Mouse (Mus musculus) midbrain, embryonic 15.5 days (tissue): Measurements from ENCODE around the gene Olfr1225. TPM values are rescaled to one million over a fixed set of nuclear protein-coding genes. Genes with fewer than 3 reads are reported as not detected.
"Not testable (repeated sequence)": the region's sequence is repeated elsewhere in the genome, so short reads cannot be mapped to it uniquely, and the experiment has no call there.

Experiments used
- ATAC-seq: fragments of 200-750 bp; cut with Nextera tagmentation; replicated peaks from 2 replicates; pipeline ENCODE4 v1.8.0; 2017; ENCODE audit warnings: moderate TSS enrichment
- H3K27ac ChIP-seq: fragments of 300-500 bp; sonication (generic); 2 replicates; pipeline ENCODE4 v1.5.1; 2015; ENCODE audit warnings: mild to moderate bottlenecking, inconsistent platforms
- H3K27me3 ChIP-seq: fragments of 300-500 bp; sonication (generic); replicated peaks from 2 replicates; pipeline ENCODE4 v1.6.1; 2015; ENCODE audit warnings: inconsistent platforms
- H3K36me3 ChIP-seq: fragments of 300-500 bp; sonication (generic); replicated peaks from 2 replicates; pipeline ENCODE4 v1.6.1; 2015; ENCODE audit warnings: inconsistent platforms
- H3K4me1 ChIP-seq: fragments of 300-500 bp; sonication (generic); 2 replicates; pipeline ENCODE4 v1.6.1; 2015; ENCODE audit warnings: inconsistent platforms
- H3K4me2 ChIP-seq: fragments of 300-500 bp; sonication (generic); 2 replicates; pipeline ENCODE4 v1.6.1; 2015; ENCODE audit warnings: inconsistent platforms, mild to moderate bottlenecking, moderate library complexity
- H3K4me3 ChIP-seq: fragments of 300-500 bp; sonication (generic); 2 replicates; pipeline ENCODE4 v1.5.1; 2015; ENCODE audit warnings: mild to moderate bottlenecking, inconsistent platforms
- H3K9ac ChIP-seq: fragments of 300-500 bp; sonication (generic); 2 replicates; pipeline ENCODE4 v1.6.1; 2015; ENCODE audit warnings: mild to moderate bottlenecking, inconsistent platforms
- H3K9me3 ChIP-seq: fragments of 300-500 bp; sonication (generic); 2 replicates; pipeline ENCODE4 v1.6.1; 2016; ENCODE audit warnings: inconsistent platforms
- WGBS: fragments of 180-500 bp; shearing (Covaris S2); methylation state at CpG from one replicate; pipeline ENCODE4 v1.1.7; 2015; ENCODE audit warnings: mixed read lengths; 5-methylcytosine and 5-hydroxymethylcytosine counted together
- polyA plus RNA-seq: library from polyadenylated mRNA; unstranded; fragments of >200 nt; fragmentation: Nextera tagmentation; extraction: Ambion mirVana; gene quantifications from 2 replicates; pipeline ENCODE4 v1.2.1, GENCODE M21; 2015

Gene Olfr1225
- polyA plus RNA-seq: not detected in 2 replicates

DNA sequence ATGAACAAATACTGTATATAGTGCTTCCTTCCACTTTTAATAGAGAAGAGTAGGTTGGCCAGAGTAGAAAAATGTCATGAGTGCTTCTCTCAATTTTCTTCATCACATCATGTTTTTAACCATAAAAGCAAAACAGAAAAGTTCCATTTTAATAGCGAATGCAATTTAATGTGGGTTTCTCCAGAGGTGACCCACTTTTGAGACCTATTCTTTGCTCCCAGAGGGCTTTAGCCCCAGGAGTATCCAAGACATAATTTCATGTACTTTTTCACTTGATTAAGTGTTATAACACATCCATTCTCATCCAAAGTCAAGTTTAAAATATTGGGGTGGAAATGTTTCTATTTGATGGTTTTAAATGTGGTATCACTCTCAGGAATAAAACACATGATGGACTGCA is at the start of gene Olfr1225:
TSS of gene Olfr1225 (minus strand) at position 101 of the 400 bp plus-strand sequence.
- no peak for ATAC-seq
- Histone ChIP-seq H3K4me1 (no peaks in the 10 kb centered on the region), H3K4me3 (no peak within 1 kb of the TSS), H3K27ac (no peak within 1 kb of the TSS), H3K27me3 (no peaks in the 10 kb centered on the region), H3K9me3 (no peaks in the 10 kb centered on the region), H3K9ac (no peak within 1 kb of the TSS), H3K4me2 (no peak within 1 kb of the TSS), H3K36me3 (no peaks in the 10 kb centered on the region)
- WGBS: 88% methylated on average over 1 of the region's 1 CpGs

DNA sequence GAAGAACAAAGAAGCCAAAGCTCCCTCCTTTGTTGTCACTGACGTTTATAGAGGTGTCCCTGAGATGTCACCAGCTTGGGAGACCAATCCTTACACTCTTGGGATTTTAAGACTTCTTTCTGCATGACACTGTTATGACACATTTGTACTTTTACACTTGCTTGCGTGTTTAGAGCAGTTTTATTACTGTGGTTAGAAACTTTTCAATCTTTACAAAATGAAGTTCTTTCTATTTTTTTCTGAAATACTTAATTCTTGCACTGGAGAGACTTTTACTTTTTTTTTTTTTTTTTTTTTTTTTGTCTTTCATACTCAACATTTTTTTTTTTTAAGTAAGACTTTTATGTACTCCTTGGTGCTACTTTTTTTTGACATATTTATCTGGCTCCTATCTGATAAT is 25.5 kb upstream of the Olfr1225 start, which contains the start of gene Olfr1226:
TSS of gene Olfr1226 (minus strand) at position 101 of the 400 bp plus-strand sequence.
- H3K36me3 ChIP-seq: no peaks in the 10 kb centered on the region
- H3K27me3 ChIP-seq: no peaks in the 10 kb centered on the region
- H3K4me3 ChIP-seq: no peak within 1 kb of the TSS
- WGBS: 59% methylated on average over 2 of the region's 2 CpGs
- H3K4me2 ChIP-seq: no peak within 1 kb of the TSS
- no peak within 1 kb of the TSS for H3K9ac ChIP-seq
- no peak for ATAC-seq
- H3K27ac ChIP-seq: no peak within 1 kb of the TSS
- H3K9me3 ChIP-seq: no peaks in the 10 kb centered on the region
- no peaks in the 10 kb centered on the region for H3K4me1 ChIP-seq

GRCm38 (mm10) chr2:89196325-89196982 is 22.0 kb upstream of the Olfr1225 start:
- ATAC-seq: no peak
- Histone ChIP-seq H3K9me3 (no peaks in the 10 kb centered on the region), H3K4me1 (no peaks in the 10 kb centered on the region), H3K4me3 (no peak overlapping the region), H3K4me2 (no peak overlapping the region), H3K36me3 (no peaks in the 10 kb centered on the region), H3K27me3 (no peaks in the 10 kb centered on the region), H3K27ac (no peak overlapping the region), H3K9ac (no peak overlapping the region)
- 90% methylated on average over 3 of the region's 3 CpGs for WGBS

DNA sequence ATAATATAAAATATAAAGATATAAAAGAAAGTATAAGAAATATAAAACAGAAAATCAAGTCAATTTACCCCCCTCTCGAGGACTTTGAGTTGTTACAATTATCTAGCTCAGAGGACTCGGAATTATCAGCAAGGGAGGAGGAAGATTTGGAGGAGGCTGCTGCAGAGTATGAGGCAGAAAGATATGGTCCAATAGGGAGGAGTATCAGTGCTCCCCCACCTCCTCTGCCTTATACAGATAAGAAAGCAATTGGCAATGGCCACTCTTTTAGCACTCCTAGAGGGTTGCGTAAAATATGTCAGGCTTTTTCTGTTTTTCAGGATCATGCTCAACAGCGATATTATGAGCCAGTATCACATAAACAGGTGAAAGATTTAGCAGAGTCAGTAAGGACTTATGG is 9.8 kb downstream of the Olfr1225 start:
- H3K9me3 ChIP-seq, H3K27ac ChIP-seq, H3K36me3 ChIP-seq: not testable (repeated sequence)

DNA sequence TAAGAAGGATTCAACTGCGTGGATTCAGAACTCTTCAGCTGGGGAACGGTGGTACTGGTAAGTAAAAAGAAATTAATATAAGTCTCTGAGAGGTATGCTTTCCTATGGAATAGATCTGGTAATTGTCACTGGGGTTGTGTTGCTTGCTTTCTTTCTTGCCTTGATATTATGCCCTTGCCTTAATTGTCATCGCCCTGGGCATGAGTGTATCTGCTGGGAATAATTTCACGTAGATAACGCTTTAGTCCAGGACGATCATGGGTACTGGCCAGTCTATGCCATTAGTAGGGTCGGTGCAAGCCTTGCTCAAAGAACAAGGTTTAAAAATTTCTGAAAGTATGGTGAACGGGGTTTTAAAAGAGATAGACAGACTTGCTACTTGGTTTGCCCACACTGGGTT is 10.5 kb downstream of the Olfr1225 start, which contains the start of gene Olfr1224-ps1:
TSS of gene Olfr1224-ps1 (minus strand) at position 101 of the 400 bp plus-strand sequence.
- not testable (repeated sequence) for H3K4me2 ChIP-seq, H3K9ac ChIP-seq, ATAC-seq, H3K27ac ChIP-seq, H3K9me3 ChIP-seq, H3K27me3 ChIP-seq, H3K36me3 ChIP-seq, H3K4me3 ChIP-seq, H3K4me1 ChIP-seq
- WGBS: 96% methylated on average over 8 of the region's 8 CpGs

More for the DNA sequence above, 9.8 kb downstream of the Olfr1225 start:
- not testable (repeated sequence) for H3K4me2 ChIP-seq, H3K27me3 ChIP-seq, ATAC-seq, H3K4me1 ChIP-seq, H3K4me3 ChIP-seq, H3K9ac ChIP-seq
- 91% methylated on average over 4 of the region's 4 CpGs for WGBS

DNA sequence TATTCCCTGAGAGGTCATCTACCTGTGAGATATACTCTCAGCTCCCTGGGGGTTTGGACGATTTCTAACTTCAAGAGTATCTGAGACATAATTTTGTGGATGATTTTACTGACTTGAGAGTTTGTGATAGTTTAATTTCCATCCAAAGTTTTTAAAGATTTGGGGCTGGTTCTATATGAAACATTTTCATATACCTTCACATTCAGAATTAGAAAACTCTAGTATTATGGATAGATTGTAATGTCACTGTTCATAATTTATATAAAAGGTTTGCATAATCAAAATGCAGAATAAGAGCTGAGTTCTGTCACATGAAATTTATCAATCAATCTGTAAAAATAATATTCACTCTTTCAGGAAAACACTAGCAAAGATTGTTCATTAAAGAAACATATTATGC is 23.0 kb downstream of the Olfr1225 start, which contains the start of gene Olfr1223:
TSS of gene Olfr1223 (minus strand) at position 101 of the 400 bp plus-strand sequence.
- no peak for ATAC-seq
- no peak within 1 kb of the TSS for H3K9ac ChIP-seq
- H3K27me3 ChIP-seq: no peaks in the 10 kb centered on the region
- 87% methylated on average over 1 of the region's 1 CpGs for WGBS
- no peaks in the 10 kb centered on the region for H3K4me1 ChIP-seq
- H3K4me2 ChIP-seq: no peak within 1 kb of the TSS
- H3K4me3 ChIP-seq: no peak within 1 kb of the TSS
- no peaks in the 10 kb centered on the region for H3K36me3 ChIP-seq
- no peak within 1 kb of the TSS for H3K27ac ChIP-seq
- no peaks in the 10 kb centered on the region for H3K9me3 ChIP-seq

DNA sequence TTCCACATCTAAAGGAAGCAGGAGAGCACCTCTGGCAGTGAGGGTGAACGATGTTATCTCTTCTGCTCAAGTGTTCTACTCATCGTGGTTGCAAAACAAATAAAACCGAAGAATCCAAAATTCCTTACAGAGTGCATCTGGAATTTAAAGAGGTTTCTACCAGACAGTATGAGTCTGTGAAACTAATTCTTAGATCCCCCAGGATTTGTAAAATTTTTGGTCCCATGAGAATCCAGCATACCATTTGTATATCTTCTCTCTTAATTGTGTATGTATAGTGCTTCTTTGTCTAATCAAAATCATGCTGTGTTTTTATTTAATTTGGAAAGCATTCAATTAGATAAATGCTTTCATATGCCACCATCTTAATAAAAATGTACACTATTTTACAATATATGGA is 41.5 kb downstream of the Olfr1225 start, which contains the start of gene Olfr1222:
TSS of gene Olfr1222 (minus strand) at position 101 of the 400 bp plus-strand sequence.
- H3K36me3 ChIP-seq: no peaks in the 10 kb centered on the region
- H3K9me3 ChIP-seq: no peaks in the 10 kb centered on the region
- 78% methylated on average over 3 of the region's 3 CpGs for WGBS
- no peak within 1 kb of the TSS for H3K4me2 ChIP-seq
- ATAC-seq: no peak
- no peak within 1 kb of the TSS for H3K9ac ChIP-seq
- no peaks in the 10 kb centered on the region for H3K4me1 ChIP-seq
- no peak within 1 kb of the TSS for H3K27ac ChIP-seq
- no peak within 1 kb of the TSS for H3K4me3 ChIP-seq
- no peaks in the 10 kb centered on the region for H3K27me3 ChIP-seq

Other genes starting within 250 kb of the Olfr1225 start
- gene Olfr1211, start 236.6 kb downstream of the Olfr1225 start, polyA plus RNA-seq: not detected in 2 replicates
- gene Olfr1212, start 220.7 kb downstream of the Olfr1225 start, polyA plus RNA-seq: not detected in 2 replicates
- not detected in 2 replicates for gene Gm13762, start 194.4 kb downstream of the Olfr1225 start, polyA plus RNA-seq
- not detected in 2 replicates for gene Olfr1214, start 182.0 kb downstream of the Olfr1225 start, polyA plus RNA-seq
- gene Olfr1215, start 167.7 kb downstream of the Olfr1225 start, polyA plus RNA-seq: not detected in 2 replicates
- not detected in 2 replicates for gene Olfr1216, start 156.3 kb downstream of the Olfr1225 start, polyA plus RNA-seq
- not detected in 2 replicates for gene Olfr1217, start 142.6 kb downstream of the Olfr1225 start, polyA plus RNA-seq
- gene Olfr1218, start 113.5 kb downstream of the Olfr1225 start, polyA plus RNA-seq: not detected in 2 replicates
- gene Olfr1219, start 91.2 kb downstream of the Olfr1225 start, polyA plus RNA-seq: not detected in 2 replicates
- not detected in 2 replicates for gene Olfr1220, start 67.8 kb downstream of the Olfr1225 start, polyA plus RNA-seq
- gene Olfr1221, start 57.4 kb downstream of the Olfr1225 start, polyA plus RNA-seq: not detected in 2 replicates
- not detected in 2 replicates for gene Olfr1222, start 41.6 kb downstream of the Olfr1225 start, polyA plus RNA-seq
- not detected in 2 replicates for gene Olfr1223, start 23.1 kb downstream of the Olfr1225 start, polyA plus RNA-seq
- not detected in 2 replicates for gene Olfr1224-ps1, start 10.6 kb downstream of the Olfr1225 start, polyA plus RNA-seq
- not detected in 2 replicates for gene Olfr1226, start 25.4 kb upstream of the Olfr1225 start, polyA plus RNA-seq
- gene Olfr1228, start 79.4 kb upstream of the Olfr1225 start, polyA plus RNA-seq: not detected in 2 replicates
- not detected in 2 replicates for gene Olfr1229, start 113.3 kb upstream of the Olfr1225 start, polyA plus RNA-seq
- gene Olfr1230, start 122.6 kb upstream of the Olfr1225 start, polyA plus RNA-seq: not detected in 2 replicates
- gene Olfr1231, start 132.4 kb upstream of the Olfr1225 start, polyA plus RNA-seq: not detected in 2 replicates
- not detected in 2 replicates for gene Olfr1232, start 155.0 kb upstream of the Olfr1225 start, polyA plus RNA-seq
- not detected in 2 replicates for gene Olfr1233, start 167.7 kb upstream of the Olfr1225 start, polyA plus RNA-seq
- not detected in 2 replicates for gene Olfr1234, start 190.2 kb upstream of the Olfr1225 start, polyA plus RNA-seq
- not detected in 2 replicates for gene Olfr1238, start 235.0 kb upstream of the Olfr1225 start, polyA plus RNA-seq
- gene Olfr1239, start 245.7 kb upstream of the Olfr1225 start, polyA plus RNA-seq: not detected in 2 replicates